Mouse (Mus musculus): ENCODE results near the gene Lin7b. TPM values are rescaled to one million over a fixed set of nuclear protein-coding genes. Genes with fewer than 3 reads are reported as not detected.
"Not testable (repeated sequence)": the region's sequence is repeated elsewhere in the genome, so short reads cannot be mapped to it uniquely, and the experiment has no call there.

The Lin7b gene
- polyA plus RNA-seq, 1 experiment: 3.0 TPM

DNA sequence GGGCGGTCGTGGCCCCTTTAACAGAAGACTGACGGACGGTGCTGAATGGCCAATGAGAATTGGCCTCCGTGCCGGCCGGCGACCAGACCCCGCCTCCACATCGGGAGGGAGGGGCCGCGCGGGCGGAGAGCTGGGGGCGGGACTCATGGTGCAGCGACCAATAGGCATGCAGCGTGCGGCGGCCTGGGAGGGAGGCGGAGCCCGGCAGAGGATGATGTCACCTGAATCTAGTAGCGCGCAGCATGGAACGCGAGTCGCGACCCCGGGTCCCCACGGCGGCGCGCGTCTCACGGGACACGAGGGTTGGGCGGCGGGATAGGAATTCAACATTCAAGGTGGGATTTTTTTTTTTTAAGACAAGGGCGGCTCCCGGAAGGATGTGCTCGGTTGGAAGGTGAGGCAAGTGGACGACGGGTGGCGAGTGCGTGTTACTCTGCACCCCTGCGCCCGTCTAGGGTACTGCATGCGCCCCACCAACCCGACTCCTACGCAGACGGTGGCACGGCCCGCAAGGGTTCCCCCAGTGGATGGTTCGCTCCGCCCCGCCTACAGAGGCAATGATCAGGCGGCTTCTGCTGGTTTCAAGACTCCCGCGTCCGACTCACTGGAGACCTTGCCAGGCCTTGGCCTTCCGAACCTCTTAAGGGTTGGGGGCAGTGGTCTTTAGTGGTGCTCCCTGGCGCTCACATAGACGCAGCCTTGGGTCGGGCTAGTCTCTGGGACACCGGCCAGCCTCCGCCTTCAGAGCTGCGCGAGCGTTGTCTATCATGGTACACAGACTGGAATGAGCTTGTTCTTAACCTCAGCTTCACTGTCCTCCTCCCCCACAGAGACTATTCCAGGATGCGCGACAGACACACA lies 3.1 kb downstream of the Lin7b start:
- H3K4me3 ChIP-seq (ENCODE audit: insufficient read depth, low read length): peak overlapping the region; percentile 56
- 0 out of 2 replicates have a peak, but pooled peaks cover 3% of the 10 kb centered on the region for H3K4me1 ChIP-seq (ENCODE audit: control insufficient read depth, insufficient read depth, low read length)
- no peak for TF ChIP-seq CTCF (IDR thresholded peaks at IDR 0.05; ENCODE audit: low read depth, low read length)
- TF ChIP-seq POLR2A (IDR thresholded peaks at IDR 0.05; ENCODE audit: borderline replicate concordance, low read depth, low read length): no peak
- H3K27ac ChIP-seq (ENCODE audit: insufficient read depth, low read depth, low read length): no peak overlapping the region

DNA sequence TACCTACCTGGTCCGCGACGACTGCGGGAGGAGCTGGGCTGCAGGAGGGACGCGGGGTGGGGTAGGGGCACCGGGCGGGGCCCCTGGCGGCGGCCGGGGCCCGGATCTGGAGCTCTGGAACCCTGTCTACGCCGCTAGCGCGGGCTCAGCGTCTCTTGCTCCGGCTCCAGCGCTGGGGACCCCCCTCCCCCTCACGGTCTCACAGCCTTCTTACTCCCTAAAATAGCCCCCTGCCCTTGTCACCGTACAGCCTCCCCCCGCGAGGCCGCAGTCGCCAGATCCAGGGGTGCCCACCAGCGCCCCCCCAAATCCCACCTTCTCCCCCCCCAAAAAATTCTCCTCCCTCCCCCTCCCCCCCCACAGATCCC lies 3.7 kb downstream of the Lin7b start, which contains the start of gene Ppfia3:
TSS of gene Ppfia3 (minus strand) at position 368 of the 368 bp plus-strand sequence.
- no peak for TF ChIP-seq POLR2A (IDR thresholded peaks at IDR 0.05; ENCODE audit: borderline replicate concordance, low read depth, low read length)
- TF ChIP-seq CTCF (IDR thresholded peaks at IDR 0.05; ENCODE audit: low read depth, low read length): no peak
- Histone ChIP-seq H3K27ac (ENCODE audit: insufficient read depth, low read depth, low read length) (no peak within 1 kb of the TSS), H3K4me3 (ENCODE audit: insufficient read depth, low read length) (peak within 1 kb of the TSS; percentile 56), H3K4me1 (ENCODE audit: control insufficient read depth, insufficient read depth, low read length) (peaks cover 3% of the 10 kb centered on the region; the same call in 1 of the 2 replicates)

DNA sequence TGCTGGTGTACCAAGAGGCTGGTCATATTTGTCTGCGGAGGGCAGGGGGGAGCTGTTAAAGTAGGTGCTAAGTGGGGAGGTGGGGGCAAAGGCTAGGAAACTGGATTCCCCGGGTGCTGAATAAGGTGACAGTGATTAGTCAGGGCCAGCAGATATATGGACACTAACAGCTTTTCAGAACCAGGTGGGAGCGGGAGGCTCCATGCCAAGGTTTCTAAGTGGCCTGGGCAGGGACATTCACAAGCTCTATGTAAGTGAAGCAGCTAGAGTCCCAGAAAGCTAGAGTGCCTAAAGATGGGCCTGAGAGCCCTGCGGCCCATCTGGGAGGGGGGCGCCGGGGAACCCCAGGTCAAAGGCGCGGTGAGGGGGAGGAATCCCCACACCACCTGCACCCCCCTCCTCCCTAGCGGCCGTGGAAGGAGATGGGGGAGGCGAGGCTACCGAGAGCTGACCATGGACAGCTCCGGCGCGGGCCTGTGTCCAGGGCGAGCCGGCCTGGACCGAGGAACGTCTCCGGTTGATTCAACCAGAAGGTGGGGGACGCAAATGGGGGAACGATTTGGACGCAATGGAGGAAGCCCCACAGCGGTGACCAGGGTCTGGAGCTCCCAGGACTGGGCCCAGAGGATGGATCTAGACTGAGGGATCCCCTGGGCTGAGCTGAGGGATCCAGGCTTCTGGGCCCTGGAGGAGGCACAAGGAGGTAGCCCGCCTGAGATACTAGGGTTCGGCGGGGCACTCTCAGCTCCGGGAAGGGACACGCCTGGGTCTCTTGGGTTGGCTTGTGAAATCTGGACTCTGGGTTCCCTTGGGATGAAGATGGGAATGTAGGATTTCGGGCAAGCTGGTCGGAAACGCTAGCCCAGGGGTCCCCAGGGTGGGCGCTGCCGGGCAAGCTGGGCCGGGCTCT lies 4.4 kb downstream of the Lin7b start:
- TF ChIP-seq CTCF (IDR thresholded peaks at IDR 0.05; ENCODE audit: low read depth, low read length) (no peak), POLR2A (IDR thresholded peaks at IDR 0.05; ENCODE audit: borderline replicate concordance, low read depth, low read length) (no peak)
- Histone ChIP-seq H3K4me1 (ENCODE audit: control insufficient read depth, insufficient read depth, low read length) (peaks cover 7% of the 10 kb centered on the region; the same call in 1 of the 2 replicates), H3K27ac (ENCODE audit: insufficient read depth, low read depth, low read length) (no peak overlapping the region), H3K4me3 (ENCODE audit: insufficient read depth, low read length) (no peak overlapping the region; the same call in 1 of the 2 replicates)

DNA sequence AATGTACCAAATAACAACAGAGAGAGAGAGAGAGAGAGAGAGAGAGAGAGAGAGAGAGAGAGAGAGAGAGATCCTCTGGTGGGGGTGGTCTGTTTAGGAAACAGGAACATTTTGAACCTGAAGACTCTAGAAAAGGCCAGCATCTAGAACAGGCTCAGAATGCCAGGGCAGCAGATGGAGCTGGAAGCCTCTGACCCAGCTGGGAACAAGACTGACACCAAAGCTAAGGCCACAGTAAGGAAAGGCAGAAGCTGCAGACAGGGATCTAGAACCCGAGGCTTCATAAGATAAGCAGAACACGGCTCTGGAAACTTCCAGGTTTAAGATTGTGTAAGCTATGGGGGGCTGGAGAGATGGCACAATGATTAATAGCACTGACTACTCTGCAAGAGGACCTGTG lies 6.4 kb downstream of the Lin7b start:
- no peak overlapping the region for H3K4me3 ChIP-seq (ENCODE audit: insufficient read depth, low read length)
- TF ChIP-seq CTCF (IDR thresholded peaks at IDR 0.05; ENCODE audit: low read depth, low read length): no peak
- TF ChIP-seq POLR2A (IDR thresholded peaks at IDR 0.05; ENCODE audit: borderline replicate concordance, low read depth, low read length): no peak
- H3K27ac ChIP-seq (ENCODE audit: insufficient read depth, low read depth, low read length): no peak overlapping the region
- H3K4me1 ChIP-seq (ENCODE audit: control insufficient read depth, insufficient read depth, low read length): peaks cover 4% of the 10 kb centered on the region; the same call in 1 of the 2 replicates

DNA sequence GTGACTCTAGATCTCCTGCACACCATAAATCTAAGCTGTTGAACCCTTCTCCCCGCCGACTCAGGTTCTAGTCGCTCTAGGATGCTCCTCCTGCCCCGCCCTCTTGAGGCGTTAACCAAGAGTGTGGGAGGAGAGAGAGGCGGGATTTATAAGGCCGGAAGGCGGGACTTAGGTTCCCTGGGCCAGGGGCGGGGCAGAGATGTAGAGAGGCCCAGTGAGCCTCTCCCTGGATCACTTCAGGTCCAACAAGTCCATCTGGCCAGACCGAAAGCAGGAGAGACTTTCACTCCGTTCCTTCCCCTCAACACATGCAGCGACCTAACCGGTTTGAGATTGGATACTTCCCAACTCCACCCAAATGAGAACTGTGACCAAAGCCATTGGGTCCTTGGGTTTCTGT lies 7.6 kb downstream of the Lin7b start:
- H3K27ac ChIP-seq (ENCODE audit: insufficient read depth, low read depth, low read length): no peak overlapping the region
- TF ChIP-seq CTCF (IDR thresholded peaks at IDR 0.05; ENCODE audit: low read depth, low read length) (no peak), POLR2A (IDR thresholded peaks at IDR 0.05; ENCODE audit: borderline replicate concordance, low read depth, low read length) (no peak)
- H3K4me1 ChIP-seq (ENCODE audit: control insufficient read depth, insufficient read depth, low read length): peaks cover 4% of the 10 kb centered on the region; the same call in 1 of the 2 replicates
- no peak overlapping the region for H3K4me3 ChIP-seq (ENCODE audit: insufficient read depth, low read length)

DNA sequence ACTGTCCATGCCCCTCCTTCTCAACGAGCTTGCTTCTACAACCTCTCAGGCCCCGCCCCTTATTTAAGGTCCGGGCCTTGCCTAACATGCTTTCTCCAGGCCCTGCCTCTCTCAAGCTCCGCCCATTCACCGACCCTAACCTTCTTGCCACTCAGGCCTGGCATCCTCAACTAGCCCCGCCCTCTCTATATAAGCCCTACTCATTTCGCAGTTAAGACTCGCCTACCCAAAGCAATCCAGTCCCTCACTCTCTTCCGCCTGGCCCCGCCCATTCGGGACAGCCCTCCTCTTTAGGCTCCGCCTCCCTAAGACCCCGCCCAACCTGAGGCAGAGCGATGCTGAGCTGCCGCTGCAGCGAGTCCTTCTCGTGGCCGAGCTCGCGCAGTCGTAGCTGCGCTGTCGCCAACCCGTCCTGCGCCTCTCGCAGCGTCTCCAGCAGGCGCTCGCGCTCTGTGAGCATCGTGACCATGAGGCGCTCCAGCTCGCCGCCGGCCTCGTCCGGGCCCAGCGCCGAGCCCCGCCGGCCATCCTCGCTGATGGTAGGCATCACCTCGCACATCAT lies 9.1 kb downstream of the Lin7b start:
- peaks cover 4% of the 10 kb centered on the region; the same call in 1 of the 2 replicates for H3K4me1 ChIP-seq (ENCODE audit: control insufficient read depth, insufficient read depth, low read length)
- H3K27ac ChIP-seq (ENCODE audit: insufficient read depth, low read depth, low read length): no peak overlapping the region
- peak overlapping the region; percentile 42 for H3K4me3 ChIP-seq (ENCODE audit: insufficient read depth, low read length)
- TF ChIP-seq POLR2A (IDR thresholded peaks at IDR 0.05; ENCODE audit: borderline replicate concordance, low read depth, low read length): no peak

DNA sequence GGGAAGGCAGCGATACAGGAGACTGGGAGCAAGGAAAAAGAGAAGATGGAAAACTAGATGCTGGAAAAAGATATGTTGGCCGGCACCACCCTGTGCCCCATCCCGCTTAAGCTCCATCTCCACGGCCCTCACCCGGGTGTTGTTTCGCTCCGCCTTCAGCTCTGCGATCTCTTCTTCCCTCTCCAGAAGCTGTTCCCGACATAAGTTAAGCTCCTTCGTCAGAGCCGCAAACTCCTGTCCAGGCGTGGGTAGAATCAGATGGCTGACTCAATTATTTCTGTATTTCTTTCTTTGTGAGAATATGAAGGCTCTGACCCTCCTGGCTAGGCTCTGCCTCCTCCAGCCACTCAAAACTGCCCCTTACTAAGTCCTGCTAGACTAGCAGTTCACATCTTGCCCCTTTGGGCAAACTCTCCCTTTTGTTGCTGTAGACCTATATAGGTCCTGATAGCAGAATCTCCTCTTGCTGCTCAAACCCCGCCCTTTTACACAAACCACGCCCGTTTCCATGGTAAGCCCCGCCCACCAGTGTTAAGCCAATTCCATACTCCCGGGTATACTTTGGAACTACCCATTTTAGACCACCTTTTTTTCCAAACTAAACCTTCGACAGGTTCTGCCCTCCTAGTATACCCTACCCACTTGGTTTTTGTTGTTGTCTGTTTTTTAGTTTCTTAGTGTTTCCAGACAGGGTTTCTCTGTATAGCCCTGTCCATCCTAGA lies 9.8 kb downstream of the Lin7b start:
- H3K27ac ChIP-seq (ENCODE audit: insufficient read depth, low read depth, low read length): no peak overlapping the region
- TF ChIP-seq POLR2A (IDR thresholded peaks at IDR 0.05; ENCODE audit: borderline replicate concordance, low read depth, low read length) (no peak), CTCF (IDR thresholded peaks at IDR 0.05; ENCODE audit: low read depth, low read length) (no peak)
- no peak overlapping the region for H3K4me3 ChIP-seq (ENCODE audit: insufficient read depth, low read length)
- H3K4me1 ChIP-seq (ENCODE audit: control insufficient read depth, insufficient read depth, low read length): peaks cover 4% of the 10 kb centered on the region; the same call in 1 of the 2 replicates

DNA sequence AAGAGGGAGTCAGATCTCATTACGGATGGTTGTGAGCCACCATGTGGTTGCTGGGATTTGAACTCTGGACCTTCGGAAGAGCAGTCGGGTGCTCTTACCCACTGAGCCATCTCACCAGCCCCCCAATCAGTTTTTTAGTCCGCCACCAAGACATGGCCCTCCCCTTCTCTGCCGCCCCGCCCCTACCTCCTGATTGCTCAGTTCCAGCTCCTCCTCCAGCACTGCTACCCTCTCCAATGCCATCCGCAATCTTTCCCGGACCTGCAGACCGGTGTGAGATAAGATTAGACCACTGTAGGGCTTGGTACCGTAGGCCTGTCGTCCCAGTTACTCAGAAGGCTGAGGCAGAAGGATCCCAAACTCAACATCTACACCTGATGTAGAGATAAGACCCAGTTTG lies 11.3 kb downstream of the Lin7b start:
- H3K4me1 ChIP-seq (ENCODE audit: control insufficient read depth, insufficient read depth, low read length); H3K4me3 ChIP-seq (ENCODE audit: insufficient read depth, low read length); H3K27ac ChIP-seq (ENCODE audit: insufficient read depth, low read depth, low read length): not testable (repeated sequence)

DNA sequence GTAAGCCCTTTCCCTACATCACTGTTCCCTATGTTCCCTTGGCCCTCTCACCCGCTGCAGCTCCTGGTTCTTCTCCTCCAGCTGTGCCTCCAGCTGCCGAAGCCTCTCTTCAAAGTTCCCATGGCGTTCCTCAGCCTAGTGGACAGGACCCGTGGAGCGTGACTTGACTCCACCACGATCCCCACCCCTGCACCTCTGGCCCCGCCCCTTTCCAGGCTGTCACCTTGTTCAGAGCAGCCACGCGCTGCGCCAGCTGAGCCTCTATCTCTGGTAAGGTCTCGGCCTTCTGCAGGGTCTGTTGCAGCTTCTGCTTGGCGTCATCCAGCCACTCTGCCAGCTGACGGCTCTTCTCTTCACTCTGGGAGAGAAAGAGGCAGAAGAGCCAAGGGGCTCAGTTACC lies 14.3 kb downstream of the Lin7b start:
- Histone ChIP-seq H3K4me3 (ENCODE audit: insufficient read depth, low read length) (no peak overlapping the region), H3K27ac (ENCODE audit: insufficient read depth, low read depth, low read length) (no peak overlapping the region), H3K4me1 (ENCODE audit: control insufficient read depth, insufficient read depth, low read length) (peaks cover 3% of the 10 kb centered on the region; the same call in 1 of the 2 replicates)
- no peak for TF ChIP-seq CTCF (IDR thresholded peaks at IDR 0.05; ENCODE audit: low read depth, low read length)
- no peak for TF ChIP-seq POLR2A (IDR thresholded peaks at IDR 0.05; ENCODE audit: borderline replicate concordance, low read depth, low read length)
